Mouse (Mus musculus) embryonic facial prominence, embryonic 13.5 days (tissue): ENCODE results near the gene Ell2. TPM values are rescaled to one million over a fixed set of nuclear protein-coding genes. Genes with fewer than 3 reads are reported as not detected.

Source experiments
- ATAC-seq: fragments of 200-750 bp; cut with Nextera tagmentation; 2 replicates; pipeline ENCODE4 v1.8.0; 2017; ENCODE audit warnings: low read depth; ENCODE audit not compliant: insufficient number of reproducible peaks, insufficient read depth, low FRiP score, low TSS enrichment
- H3K27ac ChIP-seq: fragments of 300-500 bp; sonication (generic); 2 replicates; pipeline ENCODE4 v1.5.1; 2015; ENCODE audit warnings: moderate library complexity, mild to moderate bottlenecking, inconsistent platforms
- H3K27me3 ChIP-seq: fragments of 300-500 bp; sonication (generic); 2 replicates; pipeline ENCODE4 v1.6.1; 2015; ENCODE audit warnings: mild to moderate bottlenecking, inconsistent platforms
- H3K36me3 ChIP-seq: fragments of 300-500 bp; sonication (generic); 2 replicates; pipeline ENCODE4 v1.6.1; 2015; ENCODE audit warnings: mild to moderate bottlenecking, inconsistent platforms
- H3K4me1 ChIP-seq: fragments of 300-500 bp; sonication (generic); 2 replicates; pipeline ENCODE4 v1.6.1; 2015; ENCODE audit warnings: inconsistent platforms
- H3K4me2 ChIP-seq: fragments of 300-500 bp; sonication (generic); 2 replicates; pipeline ENCODE4 v1.6.1; 2015; ENCODE audit warnings: moderate library complexity, mild to moderate bottlenecking, inconsistent platforms
- H3K4me3 ChIP-seq: fragments of 300-500 bp; sonication (generic); 2 replicates; pipeline ENCODE4 v1.5.1; 2015; ENCODE audit warnings: mild to moderate bottlenecking, inconsistent platforms
- H3K9ac ChIP-seq: fragments of 300-500 bp; sonication (generic); 2 replicates; pipeline ENCODE4 v1.6.1; 2015; ENCODE audit warnings: mild to moderate bottlenecking, inconsistent platforms
- H3K9me3 ChIP-seq: fragments of 300-500 bp; sonication (generic); 2 replicates; pipeline ENCODE4 v1.6.1; 2016; ENCODE audit warnings: inconsistent platforms
- WGBS: fragments of 180-500 bp; shearing (Covaris S2); methylation state at CpG from one replicate; pipeline ENCODE4 v1.1.7; 2015; ENCODE audit warnings: mixed read lengths; 5-methylcytosine and 5-hydroxymethylcytosine counted together
- polyA plus RNA-seq: library from polyadenylated mRNA; unstranded; fragments of >200 nt; fragmentation: Nextera tagmentation; extraction: Ambion mirVana; gene quantifications from 2 replicates; pipeline ENCODE4 v1.2.1, GENCODE M21; 2015

Ell2 gene
- polyA plus RNA-seq, 1 experiment from 2014 or later: 6.6 TPM

GRCm38 (mm10) chr13:75735606-75736005 lies 29.0 kb downstream of the Ell2 start:
- Histone ChIP-seq H3K36me3 (no peaks in the 10 kb centered on the region), H3K4me2 (no peak overlapping the region), H3K4me3 (no peak overlapping the region), H3K4me1 (0 out of 2 replicates have a peak, but pooled peaks cover 8% of the 10 kb centered on the region), H3K9ac (no peak overlapping the region), H3K9me3 (no peaks in the 10 kb centered on the region), H3K27ac (no peak overlapping the region), H3K27me3 (no peaks in the 10 kb centered on the region)
- WGBS: 87% methylated on average over 1 of the region's 1 CpGs
- no peak for ATAC-seq

- Histone ChIP-seq H3K4me3 (no peak overlapping the region), H3K4me1 (0 out of 2 replicates have a peak, but pooled peaks cover 15% of the 10 kb centered on the region), H3K36me3 (no peaks in the 10 kb centered on the region), H3K27ac (no peak overlapping the region), H3K4me2 (no peak overlapping the region), H3K27me3 (no peaks in the 10 kb centered on the region), H3K9ac (no peak overlapping the region), H3K9me3 (no peaks in the 10 kb centered on the region)
- ATAC-seq: no peak
- WGBS: 78% methylated on average over 7 of the region's 7 CpGs
Observed at GRCm38 (mm10) chr13:75737991-75738390, 31.4 kb downstream of the Ell2 start.

GRCm38 (mm10) chr13:75738536-75738935 lies 32.0 kb downstream of the Ell2 start:
- Histone ChIP-seq H3K27ac (no peak overlapping the region), H3K36me3 (no peaks in the 10 kb centered on the region), H3K4me2 (no peak overlapping the region), H3K27me3 (no peaks in the 10 kb centered on the region), H3K4me1 (0 out of 2 replicates have a peak, but pooled peaks cover 15% of the 10 kb centered on the region), H3K9ac (no peak overlapping the region), H3K4me3 (no peak overlapping the region), H3K9me3 (no peaks in the 10 kb centered on the region)
- WGBS: 46% methylated on average over 6 of the region's 6 CpGs
- no peak for ATAC-seq

GRCm38 (mm10) chr13:75738957-75739356 lies 32.4 kb downstream of the Ell2 start:
- no peak overlapping the region for H3K27ac ChIP-seq
- H3K4me3 ChIP-seq: no peak overlapping the region
- WGBS: 85% methylated on average over 3 of the region's 3 CpGs
- H3K36me3 ChIP-seq: no peaks in the 10 kb centered on the region
- H3K9ac ChIP-seq: no peak overlapping the region
- 0 out of 2 replicates have a peak, but pooled peaks cover 15% of the 10 kb centered on the region for H3K4me1 ChIP-seq
- H3K9me3 ChIP-seq: no peaks in the 10 kb centered on the region
- H3K4me2 ChIP-seq: no peak overlapping the region
- no peaks in the 10 kb centered on the region for H3K27me3 ChIP-seq
- ATAC-seq: no peak

- WGBS: 69% methylated on average over 3 of the region's 3 CpGs
- H3K9ac ChIP-seq: no peak overlapping the region
- no peaks in the 10 kb centered on the region for H3K36me3 ChIP-seq
- H3K4me1 ChIP-seq: 0 out of 2 replicates have a peak, but pooled peaks cover 15% of the 10 kb centered on the region
- no peak overlapping the region for H3K4me2 ChIP-seq
- no peaks in the 10 kb centered on the region for H3K27me3 ChIP-seq
- no peak for ATAC-seq
- no peak overlapping the region for H3K4me3 ChIP-seq
- no peaks in the 10 kb centered on the region for H3K9me3 ChIP-seq
- no peak overlapping the region for H3K27ac ChIP-seq
Observed at GRCm38 (mm10) chr13:75740018-75740417, 33.5 kb downstream of the Ell2 start.

GRCm38 (mm10) chr13:75741119-75741518 lies 34.6 kb downstream of the Ell2 start:
- H3K9ac ChIP-seq: no peak overlapping the region
- ATAC-seq: no peak
- H3K27me3 ChIP-seq: no peaks in the 10 kb centered on the region
- H3K9me3 ChIP-seq: no peaks in the 10 kb centered on the region
- no peaks in the 10 kb centered on the region for H3K36me3 ChIP-seq
- H3K4me1 ChIP-seq: 0 out of 2 replicates have a peak, but pooled peaks cover 15% of the 10 kb centered on the region
- H3K4me3 ChIP-seq: no peak overlapping the region
- H3K4me2 ChIP-seq: no peak overlapping the region
- 81% methylated on average over 3 of the region's 3 CpGs for WGBS
- H3K27ac ChIP-seq: peak overlapping the region; percentile 52; the same call in 1 of the 2 replicates

GRCm38 (mm10) chr13:75741736-75742729 lies 35.5 kb downstream of the Ell2 start:
- Histone ChIP-seq H3K9me3 (no peaks in the 10 kb centered on the region), H3K27me3 (no peaks in the 10 kb centered on the region), H3K9ac (no peak overlapping the region), H3K4me3 (no peak overlapping the region), H3K27ac (peak overlapping the region; percentile 33; the same call in 1 of the 2 replicates), H3K4me2 (no peak overlapping the region), H3K36me3 (no peaks in the 10 kb centered on the region), H3K4me1 (0 out of 2 replicates have a peak, but pooled peaks cover 15% of the 10 kb centered on the region)
- ATAC-seq: peak; percentile 26
- 56% methylated on average over 12 of the region's 12 CpGs for WGBS

GRCm38 (mm10) chr13:75742970-75743369 lies 36.4 kb downstream of the Ell2 start:
- H3K4me2 ChIP-seq: no peak overlapping the region
- H3K27ac ChIP-seq: 0 out of 2 replicates have a peak overlapping the region, but pooled peaks have one; percentile 22
- H3K27me3 ChIP-seq: no peaks in the 10 kb centered on the region
- 82% methylated on average over 3 of the region's 3 CpGs for WGBS
- 0 out of 2 replicates have a peak, but pooled peaks cover 15% of the 10 kb centered on the region for H3K4me1 ChIP-seq
- ATAC-seq: no peak
- no peaks in the 10 kb centered on the region for H3K9me3 ChIP-seq
- no peaks in the 10 kb centered on the region for H3K36me3 ChIP-seq
- H3K9ac ChIP-seq: no peak overlapping the region
- H3K4me3 ChIP-seq: no peak overlapping the region

- WGBS: 84% methylated on average over 4 of the region's 4 CpGs
- Histone ChIP-seq H3K4me2 (no peak overlapping the region), H3K4me1 (0 out of 2 replicates have a peak, but pooled peaks cover 15% of the 10 kb centered on the region), H3K36me3 (no peaks in the 10 kb centered on the region), H3K9ac (no peak overlapping the region), H3K4me3 (no peak overlapping the region), H3K27me3 (no peaks in the 10 kb centered on the region), H3K27ac (no peak overlapping the region), H3K9me3 (no peaks in the 10 kb centered on the region)
- no peak for ATAC-seq
Observed at GRCm38 (mm10) chr13:75744065-75744464, 37.5 kb downstream of the Ell2 start.

- Histone ChIP-seq H3K9me3 (no peaks in the 10 kb centered on the region), H3K27ac (no peak overlapping the region)
Observed at GRCm38 (mm10) chr13:75745328-75745727, 38.8 kb downstream of the Ell2 start.

GRCm38 (mm10) chr13:75747265-75747664 lies 40.7 kb downstream of the Ell2 start:
- Histone ChIP-seq H3K27ac (no peak overlapping the region), H3K27me3 (no peaks in the 10 kb centered on the region), H3K4me3 (no peak overlapping the region), H3K4me1 (0 out of 2 replicates have a peak, but pooled peaks cover 3% of the 10 kb centered on the region), H3K9me3 (no peaks in the 10 kb centered on the region), H3K9ac (no peak overlapping the region), H3K4me2 (no peak overlapping the region), H3K36me3 (no peaks in the 10 kb centered on the region)
- no peak for ATAC-seq
- WGBS: 86% methylated on average over 3 of the region's 3 CpGs

More at GRCm38 (mm10) chr13:75745328-75745727, 38.8 kb downstream of the Ell2 start:
- Histone ChIP-seq H3K27me3 (no peaks in the 10 kb centered on the region), H3K9ac (no peak overlapping the region), H3K4me1 (0 out of 2 replicates have a peak, but pooled peaks cover 8% of the 10 kb centered on the region), H3K4me2 (no peak overlapping the region), H3K4me3 (no peak overlapping the region), H3K36me3 (no peaks in the 10 kb centered on the region)
- no peak for ATAC-seq
